Mouse (Mus musculus): Measurements from ENCODE around the gene Lrba.

- TF ChIP-seq CTCF (IDR thresholded peaks at IDR 0.05), result no peak
- no peak for TF ChIP-seq POLR2A (IDR thresholded peaks at IDR 0.05; ENCODE audit: insufficient read depth, low read depth, low read length)
Observed at GRCm38 (mm10) chr3:86750652-86751051, 526.2 kb downstream of the Lrba start.
